Mouse (Mus musculus) intestine, embryonic 15.5 days (tissue): Measurements from ENCODE around the gene Gys1. TPM values are rescaled to one million over a fixed set of nuclear protein-coding genes. Genes with fewer than 3 reads are reported as not detected.

Experiments
- ATAC-seq: fragments of 200-750 bp; cut with Nextera tagmentation; 2 replicates; pipeline ENCODE4 v1.8.0; 2017; ENCODE audit warnings: moderate TSS enrichment, moderate library complexity
- H3K27ac ChIP-seq: fragments of 300-500 bp; sonication (generic); 2 replicates; pipeline ENCODE4 v1.5.1; 2015; ENCODE audit warnings: mild to moderate bottlenecking, inconsistent platforms
- H3K27me3 ChIP-seq: fragments of 300-500 bp; sonication (generic); replicated peaks from 2 replicates; pipeline ENCODE4 v1.6.1; 2015; ENCODE audit warnings: inconsistent platforms
- H3K36me3 ChIP-seq: fragments of 300-500 bp; sonication (generic); 2 replicates; pipeline ENCODE4 v1.6.1; 2015; ENCODE audit warnings: inconsistent platforms
- H3K4me1 ChIP-seq: fragments of 300-500 bp; sonication (generic); replicated peaks from 2 replicates; pipeline ENCODE4 v1.6.1; 2015; ENCODE audit warnings: inconsistent platforms
- H3K4me2 ChIP-seq: fragments of 300-500 bp; sonication (generic); replicated peaks from 2 replicates; pipeline ENCODE4 v1.6.1; 2015; ENCODE audit warnings: mild to moderate bottlenecking, inconsistent platforms
- H3K4me3 ChIP-seq: fragments of 300-500 bp; sonication (generic); replicated peaks from 2 replicates; pipeline ENCODE4 v1.5.1; 2015; ENCODE audit warnings: inconsistent platforms
- H3K9ac ChIP-seq: fragments of 300-500 bp; sonication (generic); 2 replicates; pipeline ENCODE4 v1.6.1; 2015; ENCODE audit warnings: inconsistent platforms
- H3K9me3 ChIP-seq: fragments of 300-500 bp; sonication (generic); 2 replicates; pipeline ENCODE4 v1.6.1; 2016; ENCODE audit warnings: inconsistent platforms
- WGBS: fragments of 180-500 bp; shearing (Covaris S2); methylation state at CpG from one replicate; pipeline ENCODE4 v1.1.7; 2015; 5-methylcytosine and 5-hydroxymethylcytosine counted together
- polyA plus RNA-seq: library from polyadenylated mRNA; unstranded; fragments of >200 nt; fragmentation: Nextera tagmentation; extraction: Ambion mirVana; gene quantifications from 2 replicates; pipeline ENCODE4 v1.2.1, GENCODE M21; 2015

Gys1 gene
- polyA plus RNA-seq, 1 experiment from 2014 or later, result 39.6 TPM

DNA sequence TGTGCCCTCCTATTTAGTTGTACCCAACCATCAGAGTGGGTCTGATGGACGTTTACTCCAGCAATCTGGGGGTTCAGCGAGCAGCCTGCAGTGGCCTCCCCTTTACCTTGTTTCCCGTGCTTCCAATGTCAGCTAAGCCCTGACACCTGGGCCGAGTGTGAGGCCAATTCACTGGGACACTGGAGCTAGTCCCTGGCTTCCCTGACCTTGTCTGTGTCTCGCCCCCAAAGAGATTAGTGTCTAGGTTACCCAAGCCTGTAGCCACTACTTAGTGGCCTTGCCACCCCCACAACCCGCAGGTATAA is 14.1 kb upstream of the Gys1 start, which contains the start of gene Lhb:
Gene Lhb, plus strand, starts transcription at position 206 of the 305 bp plus-strand sequence.
- Histone ChIP-seq H3K27ac (no peak within 1 kb of the TSS), H3K4me3 (no peak within 1 kb of the TSS), H3K4me2 (peak within 1 kb of the TSS; percentile 31; the same call in 1 of the 2 replicates), H3K36me3 (peaks cover 36% of the 10 kb centered on the region), H3K9ac (0 out of 2 replicates have a peak within 1 kb of the TSS, but pooled peaks have one; percentile 13), H3K9me3 (no peaks in the 10 kb centered on the region), H3K4me1 (peaks cover 13% of the 10 kb centered on the region), H3K27me3 (peaks cover 15% of the 10 kb centered on the region)
- no peak for ATAC-seq
- WGBS, result 58% methylated on average over 6 of the region's 6 CpGs

- Histone ChIP-seq H3K27me3 (peaks cover 10% of the 10 kb centered on the region), H3K27ac (no peak overlapping the region), H3K4me1 (peaks cover 10% of the 10 kb centered on the region), H3K36me3 (peaks cover 37% of the 10 kb centered on the region), H3K9me3 (no peaks in the 10 kb centered on the region), H3K4me3 (no peak overlapping the region), H3K9ac (no peak overlapping the region), H3K4me2 (no peak overlapping the region)
- no peak for ATAC-seq
- WGBS, result 92% methylated on average over 14 of the region's 14 CpGs
These were observed 13.4 kb upstream of the Gys1 start for GRCm38 (mm10) chr7:45421194-45421593.

- no peaks in the 10 kb centered on the region for H3K4me1 ChIP-seq
- no peaks in the 10 kb centered on the region for H3K9me3 ChIP-seq
- H3K27me3 ChIP-seq, result no peaks in the 10 kb centered on the region
- H3K36me3 ChIP-seq, result peaks cover 56% of the 10 kb centered on the region
- H3K4me2 ChIP-seq, result no peak overlapping the region
- no peak for ATAC-seq
- 93% methylated on average over 8 of the region's 8 CpGs for WGBS
- H3K4me3 ChIP-seq, result no peak overlapping the region
- no peak overlapping the region for H3K9ac ChIP-seq
- no peak overlapping the region for H3K27ac ChIP-seq
These were observed 8.1 kb upstream of the Gys1 start for GRCm38 (mm10) chr7:45426556-45426955.

DNA sequence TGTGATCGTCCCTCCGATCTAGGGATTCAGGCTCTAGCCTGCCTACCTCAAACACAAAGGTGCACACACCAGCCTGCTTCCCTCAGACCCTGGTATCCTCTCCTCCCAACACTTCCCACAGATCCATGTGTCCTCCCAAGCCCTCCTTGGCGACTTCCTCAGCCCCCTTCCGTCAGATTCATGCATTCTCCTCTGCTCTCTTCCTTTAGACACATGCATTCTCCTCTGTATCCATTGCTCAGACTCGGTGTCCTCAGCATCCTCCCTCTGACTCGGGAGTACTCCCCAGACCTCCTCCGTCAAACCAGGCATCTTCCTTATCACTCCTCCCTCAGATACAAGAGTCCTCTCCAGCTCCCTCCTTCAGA is 825 bp upstream of the Gys1 start:
- Histone ChIP-seq H3K36me3 (peaks cover 22% of the 10 kb centered on the region), H3K4me1 (peaks cover 39% of the 10 kb centered on the region), H3K9me3 (no peaks in the 10 kb centered on the region), H3K4me2 (peak overlapping the region; percentile 90), H3K27me3 (no peaks in the 10 kb centered on the region), H3K4me3 (peak overlapping the region; percentile 73), H3K9ac (peak overlapping the region; percentile 80), H3K27ac (peak overlapping the region; percentile 86)
- under 1% methylated on average over 7 of the region's 7 CpGs for WGBS
- no peak for ATAC-seq

- 2% methylated on average over 16 of the region's 16 CpGs for WGBS
- ATAC-seq, result peak; percentile 16
- peaks cover 18% of the 10 kb centered on the region for H3K36me3 ChIP-seq
- H3K4me1 ChIP-seq, result peaks cover 39% of the 10 kb centered on the region
- H3K9ac ChIP-seq, result peak overlapping the region; percentile 77
- H3K27ac ChIP-seq, result peak overlapping the region; percentile 81
- no peaks in the 10 kb centered on the region for H3K27me3 ChIP-seq
- H3K4me2 ChIP-seq, result peak overlapping the region; percentile 76
- peak overlapping the region; percentile 73 for H3K4me3 ChIP-seq
- H3K9me3 ChIP-seq, result no peaks in the 10 kb centered on the region
These were observed 394 bp downstream of the Gys1 start for GRCm38 (mm10) chr7:45435038-45435437.

GRCm38 (mm10) chr7:45436444-45436843 is 1.8 kb downstream of the Gys1 start:
- Histone ChIP-seq H3K27me3 (no peaks in the 10 kb centered on the region), H3K9me3 (no peaks in the 10 kb centered on the region), H3K9ac (no peak overlapping the region), H3K4me3 (no peak overlapping the region), H3K27ac (no peak overlapping the region), H3K4me1 (peaks cover 39% of the 10 kb centered on the region), H3K4me2 (peak overlapping the region; percentile 76), H3K36me3 (0 out of 2 replicates have a peak, but pooled peaks cover 11% of the 10 kb centered on the region)
- ATAC-seq, result no peak
- 91% methylated on average over 5 of the region's 5 CpGs for WGBS

GRCm38 (mm10) chr7:45437046-45437445 is 2.4 kb downstream of the Gys1 start:
- no peaks in the 10 kb centered on the region for H3K9me3 ChIP-seq
- ATAC-seq, result no peak
- no peaks in the 10 kb centered on the region for H3K27me3 ChIP-seq
- H3K36me3 ChIP-seq, result 0 out of 2 replicates have a peak, but pooled peaks cover 7% of the 10 kb centered on the region
- H3K4me1 ChIP-seq, result peaks cover 39% of the 10 kb centered on the region
- no peak overlapping the region for H3K4me2 ChIP-seq
- H3K4me3 ChIP-seq, result no peak overlapping the region
- WGBS, result 40% methylated on average over 6 of the region's 6 CpGs
- H3K27ac ChIP-seq, result no peak overlapping the region
- no peak overlapping the region for H3K9ac ChIP-seq

DNA sequence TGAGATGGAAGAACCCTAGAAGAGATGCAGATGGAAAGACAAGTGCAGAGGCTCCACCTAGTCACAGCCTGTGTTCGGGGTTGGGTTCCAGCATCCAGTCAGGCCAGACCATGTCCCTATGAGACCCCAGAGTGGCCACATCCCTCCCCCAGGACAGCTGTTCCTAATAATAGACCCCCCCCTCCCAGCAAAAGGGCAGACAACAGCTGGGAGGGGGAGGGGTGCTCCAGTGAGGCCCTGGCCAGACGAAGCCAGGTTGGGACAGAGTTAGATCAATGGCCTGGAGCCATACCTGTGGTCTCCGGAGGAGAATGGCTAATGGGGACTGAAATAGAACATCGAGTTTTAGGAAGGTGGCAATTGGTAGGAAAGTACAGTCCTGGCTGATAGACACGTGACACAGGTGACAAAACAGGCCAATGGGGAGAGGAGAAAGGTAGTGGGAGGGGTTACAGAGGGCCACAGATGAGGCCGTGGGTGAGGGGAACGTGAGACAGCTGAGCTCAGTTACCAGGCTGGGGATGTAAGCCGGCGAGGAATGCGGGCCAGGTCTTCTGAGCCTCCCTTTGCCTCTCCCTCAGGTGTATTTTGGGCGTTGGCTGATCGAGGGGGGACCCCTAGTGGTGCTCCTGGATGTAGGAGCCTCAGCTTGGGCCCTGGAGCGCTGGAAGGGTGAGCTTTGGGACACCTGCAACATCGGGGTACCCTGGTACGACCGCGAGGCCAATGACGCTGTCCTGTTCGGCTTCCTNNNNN is 3.1 kb downstream of the Gys1 start, which contains the start of gene Ruvbl2:
Gene Ruvbl2, minus strand, starts transcription at position 576 of the 756 bp plus-strand sequence.
- H3K4me3 ChIP-seq, result no peak within 1 kb of the TSS
- 0 out of 2 replicates have a peak, but pooled peaks cover 7% of the 10 kb centered on the region for H3K36me3 ChIP-seq
- no peak within 1 kb of the TSS for H3K9ac ChIP-seq

DNA sequence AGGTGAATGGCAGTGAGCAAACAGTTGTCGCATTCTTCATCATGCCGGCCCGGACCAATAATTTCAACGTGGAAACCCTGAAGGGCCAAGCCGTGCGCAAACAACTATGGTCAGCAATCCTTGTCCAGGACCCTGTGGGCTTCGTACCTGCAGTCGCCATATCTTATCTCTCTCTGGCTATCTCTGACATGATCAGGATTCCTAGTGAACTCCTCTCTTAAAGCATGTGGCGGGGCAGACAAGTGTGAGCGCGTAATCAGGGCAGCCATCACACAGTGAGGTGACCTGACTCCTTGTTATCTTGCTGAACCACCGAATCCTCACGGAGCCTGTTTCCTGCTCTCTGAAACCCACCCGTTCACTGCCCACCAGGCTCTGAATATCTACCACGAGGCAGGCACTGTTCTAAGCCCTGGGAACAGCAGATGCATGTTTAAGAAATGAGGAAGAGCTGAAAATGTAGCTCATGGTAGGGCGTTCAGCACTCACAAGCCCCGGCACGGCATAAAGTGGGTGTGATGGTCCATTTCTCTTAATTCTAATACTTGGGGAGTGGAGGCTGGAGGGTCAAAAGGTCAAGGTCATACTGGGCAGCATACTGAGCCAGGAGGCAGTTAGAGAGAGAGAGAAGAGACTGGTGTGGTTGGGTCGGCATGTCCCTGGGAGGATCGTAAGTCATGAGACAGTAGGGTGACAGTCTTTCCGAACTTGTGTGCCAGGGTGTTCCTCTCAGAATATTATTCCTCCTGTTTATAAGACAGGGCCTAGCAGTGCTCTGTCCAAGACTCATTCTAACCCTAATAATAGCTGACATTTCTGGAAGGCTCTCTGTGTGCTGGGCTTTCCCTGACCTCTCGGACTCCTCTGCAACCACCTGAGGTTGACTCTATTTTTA is 9.1 kb downstream of the Gys1 start:
- no peak overlapping the region for H3K4me2 ChIP-seq
- peaks cover 30% of the 10 kb centered on the region for H3K36me3 ChIP-seq
- no peaks in the 10 kb centered on the region for H3K4me1 ChIP-seq
- H3K27me3 ChIP-seq, result no peaks in the 10 kb centered on the region
- no peaks in the 10 kb centered on the region for H3K9me3 ChIP-seq
- no peak overlapping the region for H3K27ac ChIP-seq
- no peak for ATAC-seq
- WGBS, result 76% methylated on average over 22 of the region's 22 CpGs
- no peak overlapping the region for H3K4me3 ChIP-seq
- H3K9ac ChIP-seq, result no peak overlapping the region

More for the DNA sequence above, 3.1 kb downstream of the Gys1 start, which contains the start of gene Ruvbl2:
- 21% methylated on average over 19 of the region's 19 CpGs for WGBS
- no peaks in the 10 kb centered on the region for H3K9me3 ChIP-seq
- no peak for ATAC-seq
- H3K4me2 ChIP-seq, result peak within 1 kb of the TSS; percentile 7
- no peaks in the 10 kb centered on the region for H3K27me3 ChIP-seq
- peaks cover 38% of the 10 kb centered on the region for H3K4me1 ChIP-seq
- no peak within 1 kb of the TSS for H3K27ac ChIP-seq

GRCm38 (mm10) chr7:45446589-45446988 is 11.9 kb downstream of the Gys1 start:
- Histone ChIP-seq H3K36me3 (peaks cover 27% of the 10 kb centered on the region), H3K27me3 (no peaks in the 10 kb centered on the region)
- ATAC-seq, result no peak

GRCm38 (mm10) chr7:45447325-45447990 is 12.8 kb downstream of the Gys1 start:
- Histone ChIP-seq H3K9ac (no peak overlapping the region), H3K36me3 (peaks cover 27% of the 10 kb centered on the region), H3K4me1 (no peaks in the 10 kb centered on the region), H3K27me3 (no peaks in the 10 kb centered on the region), H3K4me2 (no peak overlapping the region), H3K4me3 (no peak overlapping the region), H3K9me3 (no peaks in the 10 kb centered on the region), H3K27ac (no peak overlapping the region)
- ATAC-seq, result no peak
- WGBS, result 33% methylated on average over 11 of the region's 11 CpGs

More at GRCm38 (mm10) chr7:45446589-45446988, 11.9 kb downstream of the Gys1 start:
- Histone ChIP-seq H3K27ac (no peak overlapping the region), H3K9me3 (no peaks in the 10 kb centered on the region), H3K4me2 (no peak overlapping the region), H3K4me1 (no peaks in the 10 kb centered on the region), H3K4me3 (no peak overlapping the region), H3K9ac (no peak overlapping the region)

DNA sequence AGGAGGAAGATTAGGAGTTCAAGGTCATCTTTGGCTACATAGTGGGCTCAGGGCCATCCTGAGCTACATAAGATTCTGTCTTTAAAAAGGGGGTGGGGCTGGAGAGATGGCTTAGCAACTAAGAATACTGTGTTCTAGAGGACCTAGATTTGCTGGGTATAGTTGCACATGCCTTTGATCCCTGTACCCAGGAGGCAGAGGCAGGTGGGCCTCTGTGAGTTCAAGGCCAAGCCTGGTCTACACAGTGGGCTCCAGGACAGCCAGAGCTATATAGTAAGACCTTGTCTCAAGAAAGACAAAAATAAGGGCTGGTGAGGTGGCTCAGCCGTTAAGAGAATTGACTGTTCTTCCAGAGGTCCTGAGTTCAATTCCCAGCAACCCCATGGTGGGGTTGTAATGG is 15.3 kb downstream of the Gys1 start:
- H3K9me3 ChIP-seq, result no peaks in the 10 kb centered on the region
- no peak overlapping the region for H3K9ac ChIP-seq
- H3K4me1 ChIP-seq, result no peaks in the 10 kb centered on the region
- no peak for ATAC-seq
- WGBS, result 80% methylated on average over 1 of the region's 1 CpGs
- H3K36me3 ChIP-seq, result peaks cover 15% of the 10 kb centered on the region
- H3K4me2 ChIP-seq, result no peak overlapping the region
- no peak overlapping the region for H3K27ac ChIP-seq
- H3K27me3 ChIP-seq, result no peaks in the 10 kb centered on the region
- no peak overlapping the region for H3K4me3 ChIP-seq
